Mouse (Mus musculus): ENCODE measurements around the gene 5031439G07Rik.
"Not testable (repeated sequence)": the region's sequence is repeated elsewhere in the genome, so short reads cannot be mapped to it uniquely, and the experiment has no call there.

The 5031439G07Rik gene

DNA sequence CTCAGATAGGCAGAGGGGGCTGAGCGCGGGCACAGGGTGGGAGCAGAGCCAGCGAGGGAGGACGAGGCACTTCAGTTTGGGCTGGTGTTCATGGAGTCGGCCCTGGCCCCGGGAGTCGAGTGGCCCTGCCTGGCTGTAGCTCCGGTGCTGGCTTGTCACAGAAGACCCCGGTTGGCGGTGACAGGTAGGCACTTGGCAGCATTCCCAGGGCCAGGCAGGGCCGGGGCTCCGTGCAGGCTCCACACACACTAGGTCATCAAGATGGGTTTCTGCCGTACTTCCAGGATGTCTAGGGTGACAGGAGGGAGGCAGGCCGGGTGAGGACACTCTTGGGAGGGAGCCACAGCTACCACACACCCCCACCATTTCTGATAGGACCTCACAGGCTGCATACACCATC, 39.4 kb downstream of the 5031439G07Rik start:
- DNase-seq = no peak

DNA sequence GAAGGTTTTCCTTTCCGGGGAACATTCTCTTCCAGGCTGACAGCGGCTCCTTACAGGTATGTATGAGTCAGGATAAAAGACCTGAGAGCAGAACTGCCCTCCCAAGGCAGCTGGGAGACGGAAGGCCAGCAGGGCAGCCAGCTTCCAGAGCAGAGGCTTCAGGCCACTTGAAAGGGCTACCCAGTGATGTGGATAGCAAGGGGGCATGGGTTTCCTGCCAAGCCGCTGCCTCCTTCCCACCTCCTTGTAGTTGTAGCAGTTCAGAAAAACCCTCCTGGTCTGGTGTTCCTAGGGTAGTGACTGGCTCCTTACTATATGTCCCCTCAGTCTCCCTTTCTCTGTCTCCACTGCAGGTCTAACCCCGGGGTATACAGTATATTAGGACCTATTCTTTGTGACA, 44.0 kb downstream of the 5031439G07Rik start:
- DNase-seq = no peak

DNA sequence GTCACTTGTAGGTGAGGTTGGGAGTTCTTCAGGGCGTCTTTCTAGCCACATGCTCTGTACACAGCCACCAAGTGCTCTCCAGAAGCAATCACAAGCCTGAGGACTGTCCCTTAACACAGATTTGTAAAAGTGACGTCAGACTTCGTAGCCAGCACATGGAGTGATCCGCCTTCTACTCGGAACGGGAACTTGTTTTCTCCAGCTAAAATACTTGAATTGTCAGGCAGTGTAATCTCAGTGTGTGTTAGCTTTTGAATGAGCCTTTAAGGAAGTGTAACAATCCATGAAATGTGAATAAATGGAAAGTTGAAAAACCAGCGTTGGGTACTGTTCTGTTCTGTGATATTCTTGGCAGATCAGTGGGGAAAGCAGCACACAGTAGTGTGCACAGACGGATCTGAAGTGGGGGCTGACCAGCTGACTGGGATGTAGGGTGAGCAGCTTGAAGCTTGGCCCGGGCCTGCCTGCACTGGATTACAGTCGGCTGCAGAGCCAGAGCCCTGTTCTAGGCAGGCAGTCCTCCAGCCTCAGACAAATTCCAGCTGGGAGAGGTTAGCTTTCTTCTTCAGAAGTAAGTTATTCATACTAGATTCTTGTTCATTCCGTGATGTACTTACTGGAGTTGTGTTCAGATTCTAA, 45.6 kb downstream of the 5031439G07Rik start:
- DNase-seq = no peak

DNA sequence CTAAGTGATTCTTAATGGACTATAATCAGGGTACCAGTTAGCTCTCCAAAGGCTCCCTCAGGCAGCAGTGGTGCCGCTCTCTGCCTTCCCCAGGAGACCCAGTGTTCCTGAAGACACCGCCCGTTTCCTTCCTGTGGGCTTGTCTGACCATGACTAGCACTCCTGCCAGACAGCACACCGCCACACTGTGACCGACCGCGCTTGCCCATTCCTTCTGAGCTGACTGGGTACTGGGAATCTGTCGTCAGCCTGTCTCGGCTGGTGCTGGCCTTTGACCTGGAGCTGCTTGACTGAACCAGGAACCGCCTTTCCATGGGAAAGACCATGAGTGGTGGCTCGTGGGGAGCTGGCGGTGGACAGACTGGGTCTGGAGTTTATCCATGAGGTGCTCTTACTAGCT, 48.2 kb downstream of the 5031439G07Rik start:
- peak; percentile 71 for DNase-seq

DNA sequence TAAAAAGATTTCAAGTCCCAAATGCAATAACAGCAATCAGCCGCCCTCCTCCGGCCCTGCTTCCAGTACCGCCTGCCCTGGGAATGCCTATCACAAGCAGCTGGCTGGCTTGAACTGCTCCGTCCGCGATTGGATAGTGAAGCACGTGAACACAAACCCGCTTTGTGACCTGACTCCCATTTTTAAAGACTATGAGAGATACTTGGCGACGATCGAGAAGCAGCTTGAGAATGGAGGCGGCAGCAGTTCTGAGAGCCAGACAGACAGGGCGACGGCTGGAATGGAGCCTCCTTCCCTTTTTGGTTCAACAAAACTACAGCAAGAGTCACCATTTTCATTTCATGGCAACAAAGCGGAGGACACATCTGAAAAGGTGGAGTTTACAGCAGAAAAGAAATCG, 53.5 kb downstream of the 5031439G07Rik start:
- no peak for DNase-seq

DNA sequence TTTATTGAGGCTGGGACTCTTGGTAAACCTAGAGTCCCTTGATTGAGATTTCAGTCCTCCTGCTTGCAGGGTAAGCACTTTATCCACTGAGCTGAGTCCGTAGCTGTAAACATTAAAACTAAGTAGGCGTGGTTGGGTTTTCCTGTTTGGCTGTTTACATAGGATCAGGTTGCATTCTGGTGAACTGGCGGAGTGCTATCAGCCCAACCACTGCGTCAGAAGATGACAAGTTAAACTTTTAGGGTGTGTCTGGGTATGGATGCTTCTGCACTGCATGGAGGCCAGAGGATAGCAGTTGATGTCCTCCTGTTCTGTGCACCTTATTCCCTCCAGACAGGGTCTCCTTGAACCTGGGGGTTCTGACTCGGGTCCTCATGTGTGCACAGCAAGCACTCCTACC, 56.0 kb downstream of the 5031439G07Rik start:
- no peak for DNase-seq

DNA sequence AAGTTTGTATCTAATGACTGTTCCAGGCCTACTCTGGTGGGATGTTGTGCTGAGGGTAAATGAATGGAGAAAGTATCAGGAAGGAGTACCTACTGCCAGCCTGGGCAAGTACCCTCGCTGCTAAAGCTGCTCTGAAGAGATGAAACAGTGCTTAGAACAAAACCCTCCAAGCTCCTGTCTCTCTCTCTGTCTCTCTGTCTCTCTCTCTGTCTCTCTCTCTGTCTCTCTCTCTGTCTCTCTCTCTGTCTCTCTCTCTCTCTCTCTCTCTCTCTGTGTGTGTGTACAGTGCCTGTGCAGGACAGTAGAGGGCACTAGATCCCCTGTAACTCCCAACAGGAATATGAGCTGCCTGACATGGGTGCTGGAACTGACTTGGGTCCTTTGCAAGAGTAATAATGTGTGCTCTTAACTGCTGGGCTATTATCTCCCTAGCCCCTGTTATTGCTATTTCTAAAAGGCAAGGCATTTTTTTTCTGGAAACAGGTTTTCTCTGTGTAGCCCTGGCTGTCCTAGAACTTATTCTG, 62.8 kb downstream of the 5031439G07Rik start:
- peak; percentile 26 for DNase-seq

DNA sequence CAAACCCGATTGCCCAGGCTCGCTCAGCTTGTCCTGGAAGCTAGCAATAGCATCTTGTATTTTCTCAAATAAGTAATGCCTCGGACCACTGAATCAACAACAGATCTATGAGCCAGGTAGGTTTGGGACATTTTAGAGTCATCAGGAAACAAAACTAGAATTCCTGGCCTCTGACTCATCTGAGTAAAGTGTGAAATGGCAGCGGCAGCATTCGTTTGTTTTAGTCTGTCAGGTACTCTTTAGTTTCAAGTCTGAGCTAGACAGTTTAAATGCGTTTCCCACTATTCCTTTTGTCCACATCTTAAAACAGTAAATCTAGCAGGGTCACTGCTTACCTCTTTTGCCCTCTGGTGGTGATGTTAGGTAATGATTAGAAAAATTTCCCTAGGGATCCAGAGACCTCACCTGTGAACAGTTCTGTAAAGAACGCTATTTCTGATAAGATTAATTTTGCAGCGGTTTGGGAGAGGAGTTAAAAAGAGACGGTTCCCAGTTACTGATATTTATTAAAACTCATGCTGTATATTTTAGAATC, 63.5 kb downstream of the 5031439G07Rik start:
- peak; percentile 57 for DNase-seq

DNA sequence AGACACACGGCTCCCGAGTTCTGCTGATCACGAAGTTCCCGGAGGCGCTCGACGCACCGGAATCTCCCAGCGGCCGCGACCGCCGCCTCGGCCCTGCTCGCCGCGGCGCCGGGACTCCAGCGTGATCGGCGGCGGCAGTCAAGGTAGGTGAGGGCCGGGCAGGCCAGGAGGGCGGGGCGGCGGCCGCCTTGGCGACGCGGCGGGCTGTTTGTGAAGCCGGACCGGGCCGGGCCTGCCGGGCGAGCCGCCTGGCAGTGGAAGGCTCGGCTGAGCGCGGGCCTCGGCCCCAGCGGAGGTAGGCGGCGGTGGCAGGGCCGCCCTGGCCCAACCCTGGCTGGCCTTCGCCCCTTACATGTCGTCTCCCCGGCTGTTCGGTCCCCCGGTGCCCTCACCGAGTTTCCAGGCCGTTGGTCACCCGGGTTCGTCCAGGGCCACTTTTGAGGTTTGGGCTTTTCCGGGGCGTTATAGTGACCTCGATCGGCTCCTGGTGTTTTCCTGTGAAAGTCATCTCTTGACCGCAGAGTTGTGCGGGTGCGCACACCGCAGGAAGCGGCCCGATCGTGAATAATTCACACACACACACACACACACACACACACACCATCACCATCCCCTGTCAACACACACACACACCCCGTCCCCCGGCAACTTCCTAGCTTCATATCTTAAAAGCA, 64.7 kb downstream of the 5031439G07Rik start:
- DNase-seq = no peak

DNA sequence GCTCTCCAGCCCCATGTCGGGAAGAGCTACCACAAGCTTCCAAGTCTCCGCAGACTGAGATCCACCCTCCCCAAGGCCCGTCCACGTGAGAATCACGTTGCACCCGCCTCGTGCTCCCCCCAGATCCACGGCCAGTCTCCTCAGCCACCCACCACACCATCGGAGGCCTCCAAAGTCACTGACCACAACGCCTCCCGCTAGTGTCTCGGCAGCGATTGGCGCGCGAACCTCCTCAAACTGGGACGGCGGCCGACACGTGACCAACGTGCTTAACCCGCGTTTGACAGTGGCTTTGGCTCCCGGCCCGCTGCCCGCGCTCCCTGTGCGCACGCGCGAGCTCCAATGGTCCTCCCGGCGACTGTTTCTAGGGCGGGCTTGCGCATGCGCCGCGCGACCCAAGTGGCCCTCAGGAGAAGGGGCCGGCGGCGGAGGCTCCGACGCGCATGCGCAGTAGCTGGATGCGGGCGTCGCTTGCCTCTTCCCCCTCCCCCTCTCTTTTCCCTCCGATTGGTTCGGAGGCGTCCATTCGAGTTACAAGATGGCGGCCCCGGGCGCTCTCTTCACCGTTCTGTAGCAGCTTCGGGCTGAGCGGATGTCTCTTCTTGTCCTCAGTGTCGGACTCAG, 65.4 kb downstream of the 5031439G07Rik start, which contains the start of gene Nup50:
TSS of gene Nup50 (plus strand) at position 528 of the 624 bp plus-strand sequence.
- DNase-seq = peak; percentile 100

DNA sequence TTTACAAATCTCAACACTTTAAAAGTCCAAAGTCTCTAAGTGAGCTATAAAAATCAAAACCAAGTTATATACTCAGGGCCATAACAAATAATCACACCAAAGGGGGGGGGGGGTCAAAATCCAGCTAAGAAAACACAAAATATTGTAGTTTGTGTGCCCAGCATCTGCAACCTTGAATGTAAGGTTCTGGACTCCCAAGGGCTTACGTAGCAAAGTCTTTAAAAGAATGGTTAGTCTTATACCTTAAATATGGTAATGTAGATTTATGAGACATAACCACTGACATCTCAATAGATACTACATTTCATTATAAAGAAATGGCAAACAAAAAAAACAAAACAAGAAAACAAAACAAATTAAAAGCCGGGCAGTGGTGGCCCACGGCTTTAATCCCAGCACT, 68.4 kb downstream of the 5031439G07Rik start, which contains the start of gene Gm29666:
TSS of gene Gm29666 (minus strand) at position 101 of the 400 bp plus-strand sequence.
- DNase-seq = no peak

DNA sequence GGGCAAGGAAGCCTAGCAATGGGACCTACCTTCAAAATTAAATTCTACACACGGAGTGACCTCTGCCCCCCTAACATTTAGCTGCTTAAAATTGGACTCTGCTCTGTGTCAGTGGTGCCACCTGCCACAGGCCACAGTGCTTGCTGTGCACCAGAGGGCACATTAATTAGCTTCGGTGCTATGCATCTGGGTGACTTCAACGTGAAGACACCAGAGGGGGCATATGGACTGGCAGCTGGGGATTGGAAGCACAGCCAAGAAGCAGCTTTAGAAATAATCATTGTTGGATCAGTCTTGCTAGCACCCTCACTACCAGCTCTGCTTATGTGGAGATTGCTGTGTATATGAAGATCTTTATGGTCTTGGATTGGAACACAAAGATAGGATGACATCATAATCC, 75.2 kb downstream of the 5031439G07Rik start:
- peak; percentile 17 for DNase-seq

DNA sequence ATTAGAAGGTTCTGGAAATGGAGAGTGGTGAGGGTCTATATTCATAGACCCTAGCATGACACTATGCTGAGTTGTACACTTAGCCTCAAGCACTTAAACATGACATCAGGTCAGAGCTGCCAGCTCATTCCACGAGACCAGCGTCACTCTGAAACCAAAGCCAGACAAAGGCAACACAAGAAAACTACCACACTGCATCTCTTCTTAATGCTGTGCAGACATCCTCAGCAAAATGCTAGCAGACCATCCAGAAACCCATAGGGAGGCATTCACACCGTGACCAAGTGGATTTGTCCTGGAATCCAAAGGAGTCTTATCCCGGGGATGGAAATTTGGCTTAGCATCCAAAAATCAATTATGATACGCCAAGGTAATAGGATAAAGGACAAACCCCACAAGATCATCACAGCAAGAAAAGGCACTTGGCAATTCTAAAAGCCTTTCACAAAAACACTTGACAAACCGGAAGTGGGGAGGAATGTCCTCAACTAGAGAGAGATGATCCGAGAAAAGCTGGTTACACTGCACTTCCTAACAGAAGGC, 84.4 kb downstream of the 5031439G07Rik start:
- no peak for DNase-seq

DNA sequence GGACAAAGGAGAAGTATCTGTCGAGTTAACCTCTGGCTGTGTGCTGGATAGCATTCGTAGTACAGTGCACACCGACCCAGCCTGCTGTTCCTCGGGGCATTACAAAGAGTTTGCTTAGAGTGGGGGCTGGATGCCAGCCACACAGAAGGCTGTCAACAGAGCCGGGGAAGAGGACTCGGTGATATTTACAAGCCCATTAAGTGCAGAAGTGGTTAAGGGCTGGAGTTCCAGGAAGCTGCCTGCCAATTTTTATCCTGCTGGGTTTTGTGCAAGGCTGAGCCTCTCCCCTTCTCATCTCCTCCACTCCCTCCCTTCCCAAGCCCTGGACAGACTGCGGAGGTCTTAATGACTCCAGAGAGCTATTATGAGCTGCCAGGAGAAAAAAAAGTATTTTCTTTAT, 90.3 kb downstream of the 5031439G07Rik start:
- no peak for DNase-seq

DNA sequence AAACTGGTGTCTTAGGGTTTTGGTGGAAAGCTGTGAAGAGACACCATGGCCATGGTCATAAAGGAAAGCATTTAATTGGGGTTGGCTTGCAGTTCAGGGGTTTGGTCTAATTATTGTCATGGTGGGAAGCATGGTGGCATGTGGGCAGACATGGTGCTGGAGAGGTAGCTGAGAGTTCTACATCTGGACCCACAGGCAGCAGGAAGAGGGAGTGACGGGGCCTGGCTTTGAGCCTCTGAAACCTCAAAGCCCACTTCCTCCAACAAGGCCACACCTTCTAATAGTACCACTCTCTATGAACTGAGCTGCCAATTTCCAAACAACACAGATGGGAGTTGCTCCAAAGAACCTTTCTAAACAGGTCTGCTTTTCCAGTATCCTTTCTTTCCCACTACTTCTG, 91.7 kb downstream of the 5031439G07Rik start:
- no peak for DNase-seq

DNA sequence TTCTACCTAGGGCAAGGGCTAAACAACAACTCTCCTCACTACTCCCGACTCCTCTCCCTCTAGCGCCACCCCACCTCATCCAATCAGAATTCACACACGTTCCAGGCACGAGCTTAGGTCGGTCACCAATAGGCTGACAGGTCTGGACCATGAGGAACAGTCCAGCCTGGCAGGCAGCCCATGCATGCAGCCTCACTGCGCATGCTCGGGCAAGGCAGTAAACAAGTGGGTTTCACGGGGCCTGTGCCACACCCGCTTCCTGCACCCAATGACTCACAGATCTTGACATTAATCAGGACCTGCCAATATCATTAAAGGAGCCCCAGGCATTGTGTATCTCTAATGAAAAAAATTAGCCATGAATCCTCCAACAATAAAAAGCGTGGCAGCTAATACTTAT, 92.1 kb downstream of the 5031439G07Rik start:
- not testable (repeated sequence) for DNase-seq
